Mouse (Mus musculus) myocyte (in vitro differentiated cells): ENCODE measurements around the gene Sfta2.

Source experiments
- E2F4 ChIP-seq: IDR thresholded peaks from one replicate; pipeline ENCODE4 v1.6.1; 2011; ENCODE audit warnings: mild to moderate bottlenecking, control low read depth, moderate library complexity; ENCODE audit not compliant: insufficient read depth
- POLR2AphosphoS2 ChIP-seq: IDR thresholded peaks from one replicate; pipeline ENCODE4 v1.6.1; 2011; ENCODE audit warnings: low read depth, control low read depth; ENCODE audit not compliant: insufficient read length
- REST ChIP-seq: IDR thresholded peaks from one replicate; pipeline ENCODE4 v1.6.1; 2011; ENCODE audit warnings: mild to moderate bottlenecking, control low read depth, moderate library complexity; ENCODE audit not compliant: insufficient read depth, insufficient read length

DNA sequence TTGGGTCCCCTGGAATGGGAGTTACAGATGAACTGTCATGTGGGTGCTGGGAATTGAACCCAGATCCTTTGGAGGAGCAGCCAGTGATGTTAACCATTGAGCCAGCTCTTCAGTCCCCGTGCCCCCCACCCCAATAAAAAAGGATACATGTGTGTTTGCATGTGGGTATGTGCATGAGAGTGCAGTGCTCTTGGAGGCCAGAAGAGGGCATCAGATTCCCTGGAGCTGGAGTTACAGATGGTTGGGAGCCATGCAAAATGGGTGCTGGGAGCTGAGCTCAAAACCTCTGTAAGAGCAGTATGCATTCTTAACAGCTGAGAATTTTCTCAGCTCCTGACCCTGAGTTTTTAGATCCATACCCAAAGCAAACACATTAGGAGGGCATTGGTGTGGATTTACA lies 14.1 kb upstream of the Sfta2 start:
- TF ChIP-seq POLR2AphosphoS2 (no peak), REST (no peak), E2F4 (no peak)
